Mouse (Mus musculus): ENCODE measurements around the gene Smurf1. TPM values are rescaled to one million over a fixed set of nuclear protein-coding genes. Genes with fewer than 3 reads are reported as not detected.
A peak's percentile ranks its signal among the peaks of the same experiment; 100 is the strongest.

Smurf1 gene
- polyA plus RNA-seq, 1 experiment: 33.6 TPM

- no peak overlapping the region for H3K4me3 ChIP-seq (ENCODE audit: control insufficient read depth, insufficient read depth, low read length)
- TF ChIP-seq POLR2A (IDR thresholded peaks at IDR 0.05; ENCODE audit: control insufficient read depth, extremely low read depth, insufficient read depth, low read length, poor library complexity) (no peak), CTCF (IDR thresholded peaks at IDR 0.05; ENCODE audit: borderline replicate concordance, control insufficient read depth, extremely low read depth, insufficient read depth, low read length, poor library complexity) (no peak)
- no peak overlapping the region for H3K27ac ChIP-seq (ENCODE audit: control insufficient read depth, insufficient read depth, low read length)
- peaks cover 54% of the 10 kb centered on the region for H3K36me3 ChIP-seq (ENCODE audit: control insufficient read depth, insufficient read depth, low read length)
- H3K4me1 ChIP-seq (replicated peaks; ENCODE audit: control insufficient read depth, insufficient read depth, low read length): no peaks in the 10 kb centered on the region
- WGBS: 96% methylated on average over 3 of the region's 3 CpGs
- H3K27me3 ChIP-seq (ENCODE audit: control insufficient read depth, insufficient read depth, low read length): no peaks in the 10 kb centered on the region
- peak; percentile 12 for DNase-seq
Measured at GRCm38 (mm10) chr5:144836100-144836499, 129.5 kb downstream of the Smurf1 start.

GRCm38 (mm10) chr5:144831840-144832469 lies 133.7 kb downstream of the Smurf1 start:
- Histone ChIP-seq H3K4me3 (ENCODE audit: control insufficient read depth, insufficient read depth, low read length) (no peak overlapping the region), H3K27ac (ENCODE audit: control insufficient read depth, insufficient read depth, low read length) (no peak overlapping the region), H3K36me3 (ENCODE audit: control insufficient read depth, insufficient read depth, low read length) (peaks cover 69% of the 10 kb centered on the region), H3K27me3 (ENCODE audit: control insufficient read depth, insufficient read depth, low read length) (no peaks in the 10 kb centered on the region), H3K4me1 (replicated peaks; ENCODE audit: control insufficient read depth, insufficient read depth, low read length) (no peaks in the 10 kb centered on the region)
- no peak for DNase-seq
- no peak for TF ChIP-seq POLR2A (IDR thresholded peaks at IDR 0.05; ENCODE audit: control insufficient read depth, extremely low read depth, insufficient read depth, low read length, poor library complexity)
- 81% methylated on average over 9 of the region's 9 CpGs for WGBS

- Histone ChIP-seq H3K4me3 (ENCODE audit: control insufficient read depth, insufficient read depth, low read length) (no peak overlapping the region), H3K4me1 (replicated peaks; ENCODE audit: control insufficient read depth, insufficient read depth, low read length) (no peaks in the 10 kb centered on the region), H3K36me3 (ENCODE audit: control insufficient read depth, insufficient read depth, low read length) (peaks cover 72% of the 10 kb centered on the region), H3K27me3 (ENCODE audit: control insufficient read depth, insufficient read depth, low read length) (no peaks in the 10 kb centered on the region), H3K27ac (ENCODE audit: control insufficient read depth, insufficient read depth, low read length) (no peak overlapping the region)
- no peak for DNase-seq
- TF ChIP-seq CTCF (IDR thresholded peaks at IDR 0.05; ENCODE audit: borderline replicate concordance, control insufficient read depth, extremely low read depth, insufficient read depth, low read length, poor library complexity) (no peak), POLR2A (IDR thresholded peaks at IDR 0.05; ENCODE audit: control insufficient read depth, extremely low read depth, insufficient read depth, low read length, poor library complexity) (no peak)
- 97% methylated on average over 4 of the region's 4 CpGs for WGBS
Measured at GRCm38 (mm10) chr5:144829631-144830030, 136.0 kb downstream of the Smurf1 start.

GRCm38 (mm10) chr5:144828365-144829102 lies 137.1 kb downstream of the Smurf1 start:
- peaks cover 74% of the 10 kb centered on the region for H3K36me3 ChIP-seq (ENCODE audit: control insufficient read depth, insufficient read depth, low read length)
- no peak for DNase-seq
- H3K4me3 ChIP-seq (ENCODE audit: control insufficient read depth, insufficient read depth, low read length): no peak overlapping the region
- no peaks in the 10 kb centered on the region for H3K27me3 ChIP-seq (ENCODE audit: control insufficient read depth, insufficient read depth, low read length)
- TF ChIP-seq CTCF (IDR thresholded peaks at IDR 0.05; ENCODE audit: borderline replicate concordance, control insufficient read depth, extremely low read depth, insufficient read depth, low read length, poor library complexity) (no peak), POLR2A (IDR thresholded peaks at IDR 0.05; ENCODE audit: control insufficient read depth, extremely low read depth, insufficient read depth, low read length, poor library complexity) (no peak)
- H3K4me1 ChIP-seq (replicated peaks; ENCODE audit: control insufficient read depth, insufficient read depth, low read length): no peaks in the 10 kb centered on the region
- H3K27ac ChIP-seq (ENCODE audit: control insufficient read depth, insufficient read depth, low read length): no peak overlapping the region
- 95% methylated on average over 20 of the region's 20 CpGs for WGBS

Other genes starting within 250 kb of the Smurf1 start
- gene Tmem130, start 204.0 kb downstream of the Smurf1 start, polyA plus RNA-seq (2012; rRNA removed): 0.17 and 0.18 TPM in 2 replicates
- gene Trrap, start 198.1 kb downstream of the Smurf1 start, polyA plus RNA-seq (2012; rRNA removed): 204 and 207 TPM in 2 replicates
- gene Gm4871, start 66.9 kb upstream of the Smurf1 start, polyA plus RNA-seq (2012; rRNA removed): not detected in 2 replicates
- gene 1700018F24Rik, start 77.1 kb upstream of the Smurf1 start, polyA plus RNA-seq (2012; rRNA removed): not detected in 2 replicates
- gene Arpc1a, start 118.0 kb upstream of the Smurf1 start, polyA plus RNA-seq (2012; rRNA removed): 144 and 149 TPM in 2 replicates
- 0.27 and 0.41 TPM in 2 replicates for gene Kpna7, start 118.2 kb upstream of the Smurf1 start, polyA plus RNA-seq (2012; rRNA removed)
- gene Arpc1b, start 148.4 kb upstream of the Smurf1 start, polyA plus RNA-seq (2012; rRNA removed): 859 and 863 TPM in 2 replicates
- gene Pdap1, start 174.4 kb upstream of the Smurf1 start, polyA plus RNA-seq (2012; rRNA removed): 35.6 and 36.2 TPM in 2 replicates
- gene Bud31, start 174.5 kb upstream of the Smurf1 start, polyA plus RNA-seq (2012; rRNA removed): 73.3 and 105 TPM in 2 replicates
- 14.5 and 14.9 TPM in 2 replicates for gene Ptcd1, start 201.3 kb upstream of the Smurf1 start, polyA plus RNA-seq (2012; rRNA removed)
- gene Cpsf4, start 201.4 kb upstream of the Smurf1 start, polyA plus RNA-seq (2012; rRNA removed): 63.5 and 66.0 TPM in 2 replicates
- gene Atp5j2, start 226.2 kb upstream of the Smurf1 start, polyA plus RNA-seq (2012; rRNA removed): 129 and 175 TPM in 2 replicates
- gene Zkscan14, start 236.0 kb upstream of the Smurf1 start, polyA plus RNA-seq (2012; rRNA removed): 7.2 and 7.6 TPM in 2 replicates
- gene Zkscan5, start 238.7 kb upstream of the Smurf1 start, polyA plus RNA-seq (2012; rRNA removed): 5.0 and 5.1 TPM in 2 replicates

All from thymus, adult 2 months (tissue).